Mouse (Mus musculus): Measurements from ENCODE around the gene Cdk7. TPM values are rescaled to one million over a fixed set of nuclear protein-coding genes. Genes with fewer than 3 reads are reported as not detected.

Gene Cdk7
- polyA plus RNA-seq, 1 experiment from 2014 or later = 90.7 TPM

DNA sequence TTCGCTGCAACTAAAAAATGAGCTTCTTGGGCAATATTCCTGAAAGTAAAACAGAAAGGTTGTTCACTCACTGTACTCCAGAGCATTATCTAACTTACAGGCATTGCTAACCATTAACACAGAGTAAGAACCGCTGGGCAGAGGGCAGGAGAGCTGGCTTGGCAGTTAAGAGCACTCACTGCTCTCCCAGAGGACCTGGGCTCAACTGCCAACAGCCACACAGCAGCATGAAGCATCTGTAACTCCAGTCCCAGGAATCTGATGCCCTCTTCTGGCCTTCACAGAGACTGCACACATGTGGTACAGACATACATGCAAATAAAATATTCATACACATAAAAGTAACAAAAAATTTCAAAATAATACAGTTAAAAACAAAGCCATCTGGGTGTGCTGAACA lies 27.3 kb downstream of the Cdk7 start:
- no peak overlapping the region for H3K27ac ChIP-seq (ENCODE audit: low read length)
- H3K36me3 ChIP-seq (ENCODE audit: control insufficient read depth, insufficient read depth, low read length) = peaks cover 64% of the 10 kb centered on the region
- H3K4me2 ChIP-seq (ENCODE audit: low read depth, low read length) = no peak overlapping the region
- no peaks in the 10 kb centered on the region for H3K9me3 ChIP-seq (ENCODE audit: control insufficient read depth, low read length)
- no peak overlapping the region for H3K9ac ChIP-seq (ENCODE audit: low read length)
- ATAC-seq (ENCODE audit: low read depth) = no peak
- WGBS = 95% methylated on average over 2 of the region's 2 CpGs
- H3K4me3 ChIP-seq (ENCODE audit: low read length) = no peak overlapping the region
- no peaks in the 10 kb centered on the region for H3K27me3 ChIP-seq (ENCODE audit: control insufficient read depth, insufficient read depth, low read depth, low read length)
- no peaks in the 10 kb centered on the region for H3K4me1 ChIP-seq (replicated peaks; ENCODE audit: control insufficient read depth, insufficient read depth, low read length)

DNA sequence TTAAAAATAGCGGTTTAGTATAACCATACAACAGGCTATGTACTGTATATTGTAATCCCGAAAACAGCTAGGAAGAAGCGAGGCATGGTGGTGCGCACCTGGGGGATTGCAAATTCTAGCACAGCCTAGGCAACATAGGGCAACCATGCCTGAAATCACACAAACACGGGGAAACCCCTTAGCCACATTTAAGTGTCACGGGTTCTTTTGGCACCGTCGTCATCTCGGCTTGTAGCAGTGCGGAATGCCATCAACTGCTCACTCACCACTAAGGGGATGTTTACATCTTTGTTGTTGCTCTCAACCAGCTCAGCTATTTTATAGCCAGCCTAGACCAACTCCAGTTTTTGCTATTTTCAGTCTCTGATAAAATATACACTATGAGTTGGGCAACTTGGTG lies 31.9 kb downstream of the Cdk7 start:
- whole genome bisulfite sequencing = 89% methylated on average over 10 of the region's 10 CpGs
- no peak for ATAC-seq (ENCODE audit: low read depth)
- H3K9me3 ChIP-seq (ENCODE audit: control insufficient read depth, low read length) = no peaks in the 10 kb centered on the region
- no peak overlapping the region for H3K27ac ChIP-seq (ENCODE audit: low read length)
- H3K4me2 ChIP-seq (ENCODE audit: low read depth, low read length) = no peak overlapping the region
- H3K9ac ChIP-seq (ENCODE audit: low read length) = no peak overlapping the region
- no peaks in the 10 kb centered on the region for H3K4me1 ChIP-seq (replicated peaks; ENCODE audit: control insufficient read depth, insufficient read depth, low read length)
- no peak overlapping the region for H3K4me3 ChIP-seq (ENCODE audit: low read length)
- H3K36me3 ChIP-seq (ENCODE audit: control insufficient read depth, insufficient read depth, low read length) = peaks cover 51% of the 10 kb centered on the region
- H3K27me3 ChIP-seq (ENCODE audit: control insufficient read depth, insufficient read depth, low read depth, low read length) = no peaks in the 10 kb centered on the region

DNA sequence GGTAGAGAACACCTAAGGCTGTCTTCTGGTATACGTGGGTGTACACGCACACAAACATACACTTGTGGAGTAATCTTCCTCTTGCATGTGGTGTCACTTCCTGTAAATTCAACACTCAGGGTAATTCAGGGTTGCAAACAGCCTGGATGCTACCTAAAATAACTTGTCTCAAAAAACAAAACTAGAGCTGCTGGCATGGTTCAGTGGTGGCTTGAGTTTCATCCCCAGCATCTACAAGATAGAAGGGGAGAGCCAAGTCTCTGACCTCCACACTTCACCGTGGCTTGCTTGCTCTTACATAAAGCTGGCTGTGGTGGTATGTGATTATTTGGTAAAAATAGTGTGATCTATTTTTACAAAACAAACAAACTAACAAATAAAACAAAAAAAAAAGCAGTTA lies 33.2 kb downstream of the Cdk7 start:
- Histone ChIP-seq H3K4me1 (replicated peaks; ENCODE audit: control insufficient read depth, insufficient read depth, low read length) (no peaks in the 10 kb centered on the region), H3K36me3 (ENCODE audit: control insufficient read depth, insufficient read depth, low read length) (peaks cover 39% of the 10 kb centered on the region), H3K9me3 (ENCODE audit: control insufficient read depth, low read length) (no peaks in the 10 kb centered on the region), H3K4me3 (ENCODE audit: low read length) (no peak overlapping the region), H3K27ac (ENCODE audit: low read length) (no peak overlapping the region), H3K4me2 (ENCODE audit: low read depth, low read length) (no peak overlapping the region), H3K9ac (ENCODE audit: low read length) (no peak overlapping the region), H3K27me3 (ENCODE audit: control insufficient read depth, insufficient read depth, low read depth, low read length) (no peaks in the 10 kb centered on the region)
- 84% methylated on average over 3 of the region's 3 CpGs for WGBS
- no peak for ATAC-seq (ENCODE audit: low read depth)

DNA sequence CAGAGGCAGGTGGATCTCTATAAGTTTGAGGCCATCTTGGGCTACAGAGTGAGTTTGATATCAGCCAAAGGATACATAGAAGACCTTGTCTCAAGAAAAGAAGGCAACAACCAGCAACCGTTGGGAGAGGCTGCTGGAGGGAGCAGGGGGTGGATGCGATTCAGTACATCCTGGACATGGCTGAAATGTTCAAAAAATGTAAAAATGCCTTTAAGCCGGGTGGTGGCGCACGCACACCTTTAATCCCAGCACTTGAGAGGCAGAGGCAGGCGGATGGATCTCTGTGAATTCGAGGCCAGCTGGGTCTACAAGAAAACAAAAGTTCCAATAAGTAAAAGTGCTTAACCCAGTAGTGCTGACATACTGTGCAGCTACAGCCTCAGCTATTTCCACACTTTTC lies 43.2 kb downstream of the Cdk7 start:
- H3K27ac ChIP-seq (ENCODE audit: low read length) = no peak overlapping the region
- H3K9ac ChIP-seq (ENCODE audit: low read length) = no peak overlapping the region
- no peak for ATAC-seq (ENCODE audit: low read depth)
- no peak overlapping the region for H3K4me3 ChIP-seq (ENCODE audit: low read length)
- 67% methylated on average over 7 of the region's 7 CpGs for WGBS
- H3K36me3 ChIP-seq (ENCODE audit: control insufficient read depth, insufficient read depth, low read length) = no peaks in the 10 kb centered on the region
- H3K4me1 ChIP-seq (replicated peaks; ENCODE audit: control insufficient read depth, insufficient read depth, low read length) = no peaks in the 10 kb centered on the region
- no peaks in the 10 kb centered on the region for H3K27me3 ChIP-seq (ENCODE audit: control insufficient read depth, insufficient read depth, low read depth, low read length)
- no peak overlapping the region for H3K4me2 ChIP-seq (ENCODE audit: low read depth, low read length)
- H3K9me3 ChIP-seq (ENCODE audit: control insufficient read depth, low read length) = no peaks in the 10 kb centered on the region

DNA sequence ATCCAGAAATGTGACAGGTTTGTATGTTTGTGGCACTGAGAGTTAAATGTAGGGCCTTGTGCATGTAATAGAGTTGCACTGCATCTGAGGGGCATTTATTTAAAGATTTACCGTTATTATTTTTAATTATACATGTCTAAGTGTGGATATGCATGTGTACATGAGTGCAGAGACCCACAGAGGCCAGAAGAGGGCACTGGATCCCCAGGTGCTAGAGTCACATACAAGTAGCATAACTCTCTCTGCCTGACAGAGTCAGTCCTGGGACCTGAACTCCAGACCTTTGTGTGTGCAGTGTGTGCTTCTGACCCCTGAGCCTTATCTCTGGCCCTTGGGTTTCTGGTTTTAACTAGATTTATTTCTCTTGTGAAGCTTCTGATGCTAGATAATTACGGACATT lies 46.4 kb downstream of the Cdk7 start:
- no peaks in the 10 kb centered on the region for H3K9me3 ChIP-seq (ENCODE audit: control insufficient read depth, low read length)
- H3K27me3 ChIP-seq (ENCODE audit: control insufficient read depth, insufficient read depth, low read depth, low read length) = no peaks in the 10 kb centered on the region
- no peak overlapping the region for H3K9ac ChIP-seq (ENCODE audit: low read length)
- 68% methylated on average over 2 of the region's 2 CpGs for WGBS
- H3K4me2 ChIP-seq (ENCODE audit: low read depth, low read length) = no peak overlapping the region
- no peaks in the 10 kb centered on the region for H3K4me1 ChIP-seq (replicated peaks; ENCODE audit: control insufficient read depth, insufficient read depth, low read length)
- H3K4me3 ChIP-seq (ENCODE audit: low read length) = no peak overlapping the region
- no peak overlapping the region for H3K27ac ChIP-seq (ENCODE audit: low read length)
- H3K36me3 ChIP-seq (ENCODE audit: control insufficient read depth, insufficient read depth, low read length) = no peaks in the 10 kb centered on the region
- ATAC-seq (ENCODE audit: low read depth) = no peak

DNA sequence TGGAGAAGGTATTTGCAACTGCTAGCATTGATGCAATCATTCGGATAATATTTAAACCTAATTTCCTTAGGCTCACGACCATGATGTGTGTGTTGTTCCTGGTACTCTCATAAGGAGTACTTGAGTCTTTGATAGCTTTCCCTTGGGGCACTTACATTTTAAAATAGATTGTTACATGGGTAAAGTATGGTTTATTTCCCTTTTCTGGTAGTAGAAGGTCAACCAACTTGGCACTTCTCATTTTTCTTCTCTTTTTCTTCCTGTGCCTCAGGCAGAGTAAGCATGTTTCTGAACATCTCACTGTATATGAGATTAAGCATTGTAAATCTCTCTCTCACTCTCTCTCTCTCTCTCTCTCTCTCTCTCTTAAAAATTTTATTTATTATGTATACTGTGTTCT lies 47.9 kb downstream of the Cdk7 start:
- no peak overlapping the region for H3K27ac ChIP-seq (ENCODE audit: low read length)
- no peaks in the 10 kb centered on the region for H3K36me3 ChIP-seq (ENCODE audit: control insufficient read depth, insufficient read depth, low read length)
- H3K27me3 ChIP-seq (ENCODE audit: control insufficient read depth, insufficient read depth, low read depth, low read length) = no peaks in the 10 kb centered on the region
- no peak overlapping the region for H3K4me2 ChIP-seq (ENCODE audit: low read depth, low read length)
- no peak for ATAC-seq (ENCODE audit: low read depth)
- H3K4me3 ChIP-seq (ENCODE audit: low read length) = no peak overlapping the region
- WGBS = 80% methylated on average over 2 of the region's 2 CpGs
- no peaks in the 10 kb centered on the region for H3K9me3 ChIP-seq (ENCODE audit: control insufficient read depth, low read length)
- no peak overlapping the region for H3K9ac ChIP-seq (ENCODE audit: low read length)
- no peaks in the 10 kb centered on the region for H3K4me1 ChIP-seq (replicated peaks; ENCODE audit: control insufficient read depth, insufficient read depth, low read length)

DNA sequence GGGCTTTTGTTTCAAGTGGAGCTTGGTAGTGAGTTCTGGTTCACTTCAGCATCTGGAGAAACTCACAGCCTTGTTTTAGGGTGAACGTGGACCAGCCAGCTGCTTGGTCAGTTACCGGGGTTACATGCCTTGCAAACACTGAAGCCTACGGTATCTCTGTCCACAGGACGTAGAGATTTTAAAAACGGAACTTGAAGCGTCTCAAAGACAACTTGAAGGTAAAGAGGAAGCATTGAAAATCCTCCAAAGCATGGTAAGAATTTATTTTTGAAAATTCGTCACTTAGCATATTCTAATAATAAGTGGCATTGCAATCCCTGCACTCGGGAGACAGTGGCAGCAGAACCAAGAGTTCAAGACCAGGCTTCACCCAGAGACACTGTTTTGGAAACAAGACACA lies 49.1 kb downstream of the Cdk7 start:
- ATAC-seq (ENCODE audit: low read depth) = no peak

DNA sequence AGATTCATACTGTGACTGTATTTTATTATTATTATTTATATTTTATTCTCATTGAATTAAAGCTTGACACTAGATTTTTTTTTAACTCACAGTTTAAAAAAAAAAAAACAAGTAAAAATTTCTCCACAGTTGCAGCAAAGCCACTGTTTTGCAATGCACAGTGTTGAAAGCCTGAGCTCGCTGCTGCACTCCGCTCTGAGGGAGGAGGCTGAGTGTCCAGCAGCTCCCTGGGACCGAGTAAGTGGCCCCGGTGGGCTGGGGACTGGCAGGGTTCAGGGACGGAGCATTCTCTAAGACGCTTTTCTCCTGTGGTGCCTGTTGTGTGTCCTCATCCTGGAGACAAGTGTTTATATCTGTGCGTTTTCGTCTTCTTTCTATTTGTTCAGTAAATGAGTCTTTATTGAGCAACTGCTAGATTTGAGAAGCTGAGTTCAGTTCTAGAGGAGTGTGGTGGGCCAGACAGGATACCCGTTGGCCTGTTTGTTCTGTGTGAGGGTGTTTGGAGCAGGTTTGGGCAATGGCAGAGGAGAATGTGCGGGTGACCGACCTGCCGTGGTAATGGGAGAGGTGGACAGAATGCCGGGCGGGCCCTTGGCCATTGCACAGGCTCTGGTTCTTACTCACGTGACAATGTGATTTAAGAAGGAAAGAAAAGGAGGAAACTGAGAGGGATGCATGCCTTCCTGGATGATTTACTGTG lies 54.7 kb downstream of the Cdk7 start:
- Histone ChIP-seq H3K4me1 (replicated peaks; ENCODE audit: control insufficient read depth, insufficient read depth, low read length) (no peaks in the 10 kb centered on the region), H3K27me3 (ENCODE audit: control insufficient read depth, insufficient read depth, low read depth, low read length) (no peaks in the 10 kb centered on the region), H3K36me3 (ENCODE audit: control insufficient read depth, insufficient read depth, low read length) (no peaks in the 10 kb centered on the region), H3K4me2 (ENCODE audit: low read depth, low read length) (no peak overlapping the region), H3K9ac (ENCODE audit: low read length) (no peak overlapping the region), H3K4me3 (ENCODE audit: low read length) (no peak overlapping the region), H3K27ac (ENCODE audit: low read length) (no peak overlapping the region), H3K9me3 (ENCODE audit: control insufficient read depth, low read length) (no peaks in the 10 kb centered on the region; the same call in 1 of the 2 replicates)
- 76% methylated on average over 15 of the region's 15 CpGs for WGBS
- ATAC-seq (ENCODE audit: low read depth) = no peak

More for the DNA sequence above, 49.1 kb downstream of the Cdk7 start:
- no peak overlapping the region for H3K9ac ChIP-seq (ENCODE audit: low read length)
- no peaks in the 10 kb centered on the region for H3K27me3 ChIP-seq (ENCODE audit: control insufficient read depth, insufficient read depth, low read depth, low read length)
- H3K36me3 ChIP-seq (ENCODE audit: control insufficient read depth, insufficient read depth, low read length) = no peaks in the 10 kb centered on the region
- H3K4me3 ChIP-seq (ENCODE audit: low read length) = no peak overlapping the region
- H3K9me3 ChIP-seq (ENCODE audit: control insufficient read depth, low read length) = no peaks in the 10 kb centered on the region
- no peaks in the 10 kb centered on the region for H3K4me1 ChIP-seq (replicated peaks; ENCODE audit: control insufficient read depth, insufficient read depth, low read length)
- no peak overlapping the region for H3K27ac ChIP-seq (ENCODE audit: low read length)
- 89% methylated on average over 8 of the region's 8 CpGs for WGBS
- no peak overlapping the region for H3K4me2 ChIP-seq (ENCODE audit: low read depth, low read length)

DNA sequence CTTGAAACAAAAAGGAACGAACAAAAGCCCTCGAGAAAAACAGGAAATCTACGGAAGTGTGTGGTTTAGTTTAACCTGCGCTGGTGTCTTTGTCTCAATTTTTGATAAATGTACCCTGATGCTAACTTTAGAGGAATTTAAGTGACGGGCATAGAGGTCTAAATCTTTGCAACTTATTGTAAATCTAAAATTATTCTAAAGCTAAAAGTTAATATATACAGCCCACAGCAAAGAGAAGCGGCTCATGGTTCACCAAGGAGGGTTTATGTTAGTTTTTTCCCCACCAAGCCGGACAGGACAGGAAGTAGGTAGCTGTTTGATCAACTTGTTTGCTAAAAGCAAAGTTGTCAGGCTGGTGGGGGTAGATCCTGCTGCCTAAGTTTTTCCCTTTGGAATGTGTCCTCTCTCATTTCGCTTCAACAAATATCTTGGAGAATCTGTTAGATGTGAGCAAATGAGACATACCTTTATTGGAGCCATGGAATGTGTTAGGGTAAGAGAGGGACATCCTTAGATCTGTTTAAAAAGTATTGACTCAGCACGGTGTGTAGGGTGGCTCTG lies 60.5 kb downstream of the Cdk7 start:
- Histone ChIP-seq H3K36me3 (ENCODE audit: control insufficient read depth, insufficient read depth, low read length) (peaks cover 7% of the 10 kb centered on the region), H3K27ac (ENCODE audit: low read length) (peak overlapping the region; percentile 88), H3K4me1 (replicated peaks; ENCODE audit: control insufficient read depth, insufficient read depth, low read length) (0 out of 2 replicates have a peak, but pooled peaks cover 2% of the 10 kb centered on the region), H3K4me3 (ENCODE audit: low read length) (peak overlapping the region; percentile 70), H3K9me3 (ENCODE audit: control insufficient read depth, low read length) (no peaks in the 10 kb centered on the region; the same call in 1 of the 2 replicates), H3K4me2 (ENCODE audit: low read depth, low read length) (peak overlapping the region; percentile 82), H3K27me3 (ENCODE audit: control insufficient read depth, insufficient read depth, low read depth, low read length) (no peaks in the 10 kb centered on the region), H3K9ac (ENCODE audit: low read length) (peak overlapping the region; percentile 85)
- ATAC-seq (ENCODE audit: low read depth) = no peak
- 19% methylated on average over 9 of the region's 9 CpGs for WGBS
